Mouse (Mus musculus) brown adipose tissue, adult 24 weeks (tissue): ENCODE data around the gene Treml2. TPM values are rescaled to one million over a fixed set of nuclear protein-coding genes. Genes with fewer than 3 reads are reported as not detected.

ENCODE experiments used
- H3K27ac ChIP-seq: fragments of 200-500 bp; replicated peaks from 2 replicates; pipeline ENCODE4 v1.5.1; 2012; ENCODE audit warnings: low read depth, mild to moderate bottlenecking, low read length
- H3K4me1 ChIP-seq: fragments of 200-500 bp; 2 replicates; pipeline ENCODE4 v1.6.1; 2012; ENCODE audit warnings: low read length, mixed read lengths; ENCODE audit not compliant: control insufficient read depth, insufficient read depth, insufficient read length
- H3K4me3 ChIP-seq: fragments of 200-500 bp; 2 replicates; pipeline ENCODE4 v1.5.1; 2012; ENCODE audit warnings: low read depth, mild to moderate bottlenecking, low read length, moderate library complexity; ENCODE audit not compliant: insufficient read depth
- polyA plus RNA-seq: library from polyadenylated mRNA; stranded (reverse); fragments of >200 nt; gene quantifications from 2 replicates; pipeline ENCODE4 v1.2.4, GENCODE M21; 2012; ENCODE audit not compliant: missing spikeins, insufficient read depth, insufficient read length

Gene Treml2
- polyA plus RNA-seq, result not detected in 2 replicates

DNA sequence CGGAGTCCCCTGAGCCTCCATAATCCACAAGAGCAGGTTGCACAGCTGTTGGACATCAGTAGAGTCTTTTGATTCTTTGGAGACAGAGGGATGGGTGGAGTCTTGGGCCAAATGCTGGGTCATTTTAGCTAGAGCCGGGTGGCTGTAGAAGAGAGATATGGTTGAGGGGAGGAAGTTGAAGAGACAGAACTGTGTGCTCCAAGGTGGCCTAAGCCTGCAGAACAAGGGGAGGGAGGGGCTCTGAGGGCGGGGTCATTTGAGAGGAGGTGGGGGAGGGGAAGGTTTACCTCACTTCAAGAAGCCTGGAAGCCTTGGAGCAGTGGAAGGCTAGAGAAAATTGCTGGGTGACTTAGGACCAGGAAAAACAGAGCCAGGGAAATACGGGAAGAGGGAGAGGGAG is at the start of gene Treml2:
Gene Treml2 (plus strand): TSS at position 296 of the 400 bp plus-strand sequence.
- Histone ChIP-seq H3K27ac (no peak within 1 kb of the TSS), H3K4me3 (no peak within 1 kb of the TSS), H3K4me1 (no peaks in the 10 kb centered on the region)

- Histone ChIP-seq H3K4me3 (no peak overlapping the region), H3K27ac (no peak overlapping the region), H3K4me1 (no peaks in the 10 kb centered on the region)
These were observed 49.8 kb upstream of the Treml2 start for GRCm38 (mm10) chr17:48249501-48249900.

GRCm38 (mm10) chr17:48250631-48251030 is 48.7 kb upstream of the Treml2 start:
- Histone ChIP-seq H3K4me3 (no peak overlapping the region), H3K4me1 (no peaks in the 10 kb centered on the region), H3K27ac (no peak overlapping the region)

- Histone ChIP-seq H3K4me1 (no peaks in the 10 kb centered on the region), H3K4me3 (no peak overlapping the region), H3K27ac (no peak overlapping the region)
These were observed 42.7 kb upstream of the Treml2 start for GRCm38 (mm10) chr17:48256575-48256974.

DNA sequence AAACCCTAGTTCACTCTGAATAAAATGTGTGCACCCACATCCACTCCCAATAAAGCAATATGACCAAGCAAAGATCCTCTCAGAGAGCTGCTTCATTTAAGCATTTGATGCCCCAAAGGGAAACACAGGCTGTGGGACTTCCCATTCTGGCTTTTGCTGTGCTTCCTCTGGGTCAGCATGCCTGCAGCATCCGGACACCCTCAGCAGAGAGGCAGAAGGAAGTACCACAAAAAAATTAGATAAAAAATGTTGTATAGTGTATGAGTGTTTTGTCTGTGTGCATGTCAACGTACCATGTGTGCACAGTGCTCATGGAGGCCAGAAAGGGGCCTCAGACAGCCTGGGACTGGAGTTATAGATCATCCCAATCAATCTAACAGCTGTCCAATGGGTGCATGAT is 37.4 kb upstream of the Treml2 start:
- H3K4me1 ChIP-seq, result no peaks in the 10 kb centered on the region
- H3K4me3 ChIP-seq, result no peak overlapping the region
- no peak overlapping the region for H3K27ac ChIP-seq

GRCm38 (mm10) chr17:48263741-48264362 is 35.4 kb upstream of the Treml2 start, which contains the start of gene Treml4:
Gene Treml4, plus strand, starts transcription at chr17:48264295.
- H3K27ac ChIP-seq, result no peak within 1 kb of the TSS

DNA sequence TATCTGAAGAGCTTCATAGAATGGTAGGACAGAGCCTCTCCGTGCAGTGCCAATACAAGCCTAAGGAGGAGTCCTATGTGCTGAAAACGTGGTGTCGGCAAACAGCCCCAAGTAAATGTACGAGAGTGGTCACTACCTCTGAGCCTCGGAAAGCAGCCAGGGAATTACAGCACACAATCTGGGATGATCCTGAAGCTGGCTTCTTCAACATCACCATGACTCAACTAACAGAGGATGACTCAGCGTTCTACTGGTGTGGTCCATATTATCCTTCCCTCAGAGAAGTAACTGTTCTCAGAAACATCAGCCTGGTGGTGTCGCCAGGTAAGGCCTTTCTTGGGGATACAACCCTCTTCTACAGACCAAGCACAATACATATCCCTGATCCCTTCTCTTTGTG is 34.6 kb upstream of the Treml2 start:
- H3K4me1 ChIP-seq, result no peaks in the 10 kb centered on the region
- H3K27ac ChIP-seq, result no peak overlapping the region
- H3K4me3 ChIP-seq, result no peak overlapping the region

More at GRCm38 (mm10) chr17:48263741-48264362, 35.4 kb upstream of the Treml2 start, which contains the start of gene Treml4:
- H3K4me1 ChIP-seq, result no peaks in the 10 kb centered on the region
- H3K4me3 ChIP-seq, result no peak within 1 kb of the TSS

- Histone ChIP-seq H3K4me1 (no peaks in the 10 kb centered on the region), H3K4me3 (no peak overlapping the region), H3K27ac (no peak overlapping the region)
These were observed 33.2 kb upstream of the Treml2 start for GRCm38 (mm10) chr17:48266138-48266537.

- Histone ChIP-seq H3K27ac (no peak overlapping the region), H3K4me1 (no peaks in the 10 kb centered on the region), H3K4me3 (no peak overlapping the region)
These were observed 32.5 kb upstream of the Treml2 start for GRCm38 (mm10) chr17:48266610-48267304.

GRCm38 (mm10) chr17:48267591-48267990 is 31.7 kb upstream of the Treml2 start:
- no peak overlapping the region for H3K27ac ChIP-seq
- H3K4me1 ChIP-seq, result no peaks in the 10 kb centered on the region
- no peak overlapping the region for H3K4me3 ChIP-seq

- Histone ChIP-seq H3K4me1 (no peaks in the 10 kb centered on the region), H3K27ac (no peak overlapping the region), H3K4me3 (no peak overlapping the region)
These were observed 31.0 kb upstream of the Treml2 start for GRCm38 (mm10) chr17:48268276-48268675.

DNA sequence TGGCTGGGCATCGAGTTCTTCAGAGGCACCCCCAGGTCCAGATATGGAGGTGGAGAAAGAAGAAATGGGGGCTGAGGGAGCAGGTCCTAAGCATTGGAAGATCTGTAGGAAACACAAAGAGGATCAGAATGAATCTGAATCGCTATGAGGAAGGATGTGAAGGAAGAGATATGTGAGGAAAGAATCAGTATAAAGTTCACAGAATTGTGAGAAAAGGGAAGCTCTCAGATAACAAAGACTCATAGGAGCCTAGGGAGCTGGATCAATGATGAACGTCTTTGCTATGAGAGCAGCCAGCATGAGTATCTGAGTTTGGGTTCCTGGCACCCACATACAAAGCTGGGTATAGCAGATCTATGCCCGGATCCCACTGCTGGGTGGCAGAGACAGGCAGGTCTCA is 29.5 kb upstream of the Treml2 start:
- Histone ChIP-seq H3K4me3 (no peak overlapping the region), H3K4me1 (no peaks in the 10 kb centered on the region), H3K27ac (no peak overlapping the region)

- H3K4me1 ChIP-seq, result no peaks in the 10 kb centered on the region
These were observed 27.1 kb upstream of the Treml2 start for GRCm38 (mm10) chr17:48272158-48272557.

DNA sequence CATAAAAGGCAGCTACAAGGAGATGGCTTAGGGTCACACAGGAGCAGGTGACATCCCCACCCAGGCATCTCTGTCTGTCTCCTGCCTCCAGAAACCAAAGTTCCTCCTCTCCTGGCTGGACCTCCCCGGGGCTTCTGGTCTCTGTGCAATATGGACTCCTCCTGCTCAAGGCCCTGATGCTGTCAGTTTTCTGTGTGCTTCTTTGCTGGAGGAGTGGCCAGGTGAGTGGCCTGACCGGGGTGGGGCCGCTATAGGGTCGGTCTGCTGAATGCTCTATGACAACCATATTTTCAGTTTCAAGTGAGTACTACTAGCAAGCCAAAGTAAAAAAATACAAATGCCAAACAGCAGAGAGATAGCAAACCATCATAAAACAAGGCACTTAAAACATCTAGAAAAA is 26.7 kb upstream of the Treml2 start:
- H3K27ac ChIP-seq, result no peak overlapping the region
- H3K4me3 ChIP-seq, result no peak overlapping the region
- H3K4me1 ChIP-seq, result no peaks in the 10 kb centered on the region

More at GRCm38 (mm10) chr17:48272158-48272557, 27.1 kb upstream of the Treml2 start:
- Histone ChIP-seq H3K4me3 (no peak overlapping the region), H3K27ac (no peak overlapping the region)

DNA sequence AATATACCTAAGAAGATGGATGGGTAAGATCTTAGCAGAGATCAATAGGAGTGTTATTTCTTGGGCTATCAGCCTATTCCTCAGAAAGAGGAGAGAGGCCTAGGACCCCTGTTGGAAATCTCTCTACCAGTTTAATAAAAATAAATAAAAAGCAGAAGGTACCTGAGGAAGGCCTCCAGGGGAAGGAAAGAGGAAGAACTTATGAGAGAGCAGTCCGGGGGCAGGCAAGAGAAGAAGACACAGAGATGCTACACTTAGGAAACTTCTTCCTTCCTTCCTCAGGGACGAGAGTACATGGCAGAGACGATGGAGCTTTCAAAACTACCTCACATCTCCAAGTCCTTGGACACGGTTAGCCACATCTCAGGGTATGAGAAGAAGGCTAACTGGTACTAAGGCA is 25.2 kb upstream of the Treml2 start:
- Histone ChIP-seq H3K27ac (no peak overlapping the region), H3K4me3 (no peak overlapping the region), H3K4me1 (no peaks in the 10 kb centered on the region)

DNA sequence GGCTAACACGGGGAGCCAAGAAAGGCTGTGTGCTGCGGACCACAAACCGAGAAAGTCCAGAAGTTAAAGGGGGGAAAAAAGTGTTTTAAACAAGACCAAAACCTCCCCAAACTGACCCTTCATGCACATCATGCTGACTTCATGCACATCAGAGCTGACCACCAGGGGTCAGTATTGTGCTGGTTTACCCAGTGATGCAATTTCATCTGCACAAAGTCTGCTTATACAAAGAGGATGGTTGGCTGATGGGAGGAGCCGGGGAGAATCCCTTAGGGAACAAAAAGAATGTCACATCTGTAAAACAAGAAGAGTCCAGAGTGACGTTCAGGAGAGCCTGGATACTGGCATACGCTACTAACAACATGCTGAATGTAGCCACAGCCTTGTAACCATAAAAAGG is 24.4 kb upstream of the Treml2 start:
- H3K4me1 ChIP-seq, result no peaks in the 10 kb centered on the region
- H3K4me3 ChIP-seq, result no peak overlapping the region
- no peak overlapping the region for H3K27ac ChIP-seq
